Mouse (Mus musculus): ENCODE results near the gene Echdc3. TPM values are rescaled to one million over a fixed set of nuclear protein-coding genes. Genes with fewer than 3 reads are reported as not detected.

The Echdc3 gene
- polyA plus RNA-seq, 1 experiment, result 1.0 TPM

DNA sequence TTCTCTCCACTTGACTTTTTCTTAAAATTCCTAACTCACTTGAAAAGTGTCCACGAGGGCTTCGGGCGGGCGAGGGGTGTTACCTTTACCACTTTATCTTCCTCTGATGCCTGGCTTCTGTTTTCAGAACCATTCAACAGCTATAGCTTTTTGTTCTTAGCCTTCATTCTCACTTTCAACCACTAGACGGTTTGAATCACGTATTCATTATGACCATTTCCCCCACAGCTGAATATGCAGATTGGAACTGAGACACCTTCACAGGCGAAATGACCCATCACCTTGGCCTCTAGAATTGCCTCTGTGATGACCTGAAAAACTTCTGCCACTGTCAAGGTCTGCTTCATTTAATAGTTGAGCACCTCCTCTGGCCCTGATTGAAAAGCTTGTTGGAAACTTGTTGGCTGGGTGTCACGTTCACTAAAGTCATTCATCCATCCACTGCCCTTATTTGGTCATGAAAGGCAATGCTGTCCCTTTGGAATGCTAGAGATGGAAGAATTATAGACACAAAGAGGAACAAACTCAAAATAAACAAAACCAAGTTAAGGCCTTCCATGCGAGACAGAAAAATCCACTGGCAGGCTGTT is 72.2 kb downstream of the Echdc3 start:
- DNase-seq (ENCODE audit: low read depth), result no peak
- TF ChIP-seq POLR2A (IDR thresholded peaks at IDR 0.05; ENCODE audit: borderline replicate concordance, extremely low read depth, insufficient read depth, insufficient read length, poor library complexity, severe bottlenecking) (no peak), CTCF (IDR thresholded peaks at IDR 0.05; ENCODE audit: borderline replicate concordance, extremely low read depth, insufficient read depth, insufficient read length) (no peak)

Other genes starting within 250 kb of the Echdc3 start
- gene Proser2, start 82.8 kb downstream of the Echdc3 start, polyA plus RNA-seq (2012; rRNA removed), result 2.4 and 3.1 TPM in 2 replicates
- 12.4 and 17.9 TPM in 2 replicates for gene Usp6nl, start 109.6 kb upstream of the Echdc3 start, polyA plus RNA-seq (2012; rRNA removed)

All from brain, embryonic 14.5 days (tissue).